Mouse (Mus musculus) CD4-positive, CD25-positive, alpha-beta regulatory T cell, adult 9 weeks (primary cell): ENCODE data around the gene Ankrd45. TPM values are rescaled to one million over a fixed set of nuclear protein-coding genes. Genes with fewer than 3 reads are reported as not detected.

ENCODE experiments used
- polyA plus RNA-seq: library from polyadenylated mRNA; unstranded; fragments of 100-300 nt; shearing (Covaris generic); gene quantifications from one replicate; pipeline ENCODE4 v1.2.1, GENCODE M21; 2017

Gene Ankrd45
- not detected for polyA plus RNA-seq

DNA sequence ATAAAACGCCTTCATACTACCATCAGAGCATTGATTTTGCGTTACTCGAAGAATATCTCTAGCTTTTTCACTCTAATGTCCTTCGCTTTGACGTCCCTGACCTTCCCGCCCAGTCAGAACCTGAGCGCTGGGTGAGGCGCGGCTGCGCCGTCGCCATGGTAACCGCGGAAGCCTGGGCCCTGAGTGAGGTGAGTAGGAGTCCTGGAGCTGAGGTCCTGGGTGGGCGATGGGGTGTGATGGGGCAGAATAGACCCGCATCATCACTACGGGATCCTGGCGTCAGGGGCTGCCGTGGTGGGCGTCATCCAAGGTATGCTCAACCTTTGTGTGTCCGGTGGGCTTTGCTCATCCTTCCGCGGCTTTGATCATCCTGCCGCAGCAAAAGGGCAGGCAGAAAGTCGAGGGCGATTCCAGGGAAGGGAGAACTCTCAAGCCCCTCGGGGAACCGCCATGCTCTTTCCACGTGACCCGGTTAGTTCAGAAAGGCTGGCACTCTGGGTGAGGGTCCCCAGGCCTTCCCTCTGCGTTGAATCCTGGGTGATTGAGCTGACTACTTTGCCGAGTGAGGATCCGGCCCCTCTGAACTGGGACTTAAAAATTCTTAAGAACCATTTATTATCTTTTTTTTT lies at the start of gene Ankrd45:
Gene Ankrd45 (plus strand): TSS at position 161 of the 629 bp plus-strand sequence.

DNA sequence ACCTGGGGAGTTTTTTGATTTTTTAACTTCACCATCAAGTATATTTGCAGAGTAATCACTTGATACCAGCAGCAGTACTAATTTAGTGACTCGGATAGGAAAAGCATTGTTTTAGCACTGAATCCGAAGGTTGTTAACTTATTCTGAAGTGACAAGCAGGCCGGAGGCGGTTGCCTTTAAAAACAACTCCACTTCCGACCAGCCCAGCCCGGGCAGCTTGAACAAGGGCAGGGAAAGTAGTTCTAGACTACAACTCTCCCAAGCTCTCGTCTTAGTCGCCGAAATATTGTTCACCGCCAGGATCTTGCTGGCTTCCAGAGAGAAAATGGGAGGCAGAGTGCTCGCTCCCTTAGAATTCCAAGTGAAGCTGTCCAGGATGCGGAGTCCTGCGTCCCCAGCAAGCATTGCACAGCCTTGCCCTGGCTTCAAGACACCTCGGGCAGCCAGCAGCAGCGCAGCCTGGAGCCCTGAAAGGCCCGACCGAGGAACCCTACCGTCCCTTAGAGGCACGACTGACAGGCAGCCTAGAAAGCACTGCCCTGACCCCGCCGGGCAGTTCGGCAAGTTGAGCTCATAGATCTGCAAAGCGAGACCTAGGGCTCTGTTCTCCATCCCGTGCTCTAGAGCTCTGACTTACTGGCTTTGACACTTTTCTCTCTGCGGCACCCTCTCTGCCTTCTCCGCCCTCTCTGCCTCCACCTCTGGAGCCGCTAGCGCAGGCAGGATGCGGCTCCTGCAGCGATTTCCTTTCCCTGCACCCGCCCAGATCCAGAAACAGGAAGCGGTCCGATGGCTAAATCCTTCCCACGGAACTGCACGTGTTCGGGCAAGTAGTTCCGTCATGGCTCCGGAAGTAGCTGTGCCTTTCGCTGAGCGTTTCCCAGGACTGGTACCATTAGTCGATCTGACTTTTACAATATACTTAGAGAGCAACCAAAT lies 11.5 kb upstream of the Ankrd45 start, which contains the start of gene Klhl20:
Gene Klhl20 (minus strand): TSS at position 786 of the 939 bp plus-strand sequence.

DNA sequence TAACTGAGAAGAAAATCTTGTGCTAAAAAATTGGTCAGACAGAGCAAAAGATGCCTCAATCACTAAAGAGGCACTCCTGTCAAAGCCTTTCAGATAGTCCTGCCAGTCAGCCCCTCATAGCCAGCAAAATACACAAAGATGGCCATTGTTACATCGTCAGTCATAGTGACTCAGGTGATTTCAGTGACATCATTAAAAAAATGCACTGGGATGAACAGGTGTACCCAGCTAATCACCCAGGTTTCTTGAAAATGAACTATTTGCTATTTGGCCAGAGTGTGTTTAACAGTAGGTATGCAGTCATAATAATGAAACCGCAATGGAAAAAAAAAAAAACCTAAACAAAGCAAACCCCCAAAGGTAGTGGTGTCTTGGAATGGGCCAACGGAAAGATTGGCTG lies 16.7 kb downstream of the Ankrd45 start, which contains the start of gene Tex50:
Gene Tex50 (minus strand): TSS at position 101 of the 400 bp plus-strand sequence.

Other genes with a start within 250 kb of the Ankrd45 start
- 7.2 TPM for gene Rc3h1, start 236.3 kb upstream of the Ankrd45 start, polyA plus RNA-seq
- gene Serpinc1, start 164.1 kb upstream of the Ankrd45 start, polyA plus RNA-seq, result 17.6 TPM
- 19.8 TPM for gene Zbtb37, start 107.8 kb upstream of the Ankrd45 start, polyA plus RNA-seq
- gene Dars2, start 72.0 kb upstream of the Ankrd45 start, polyA plus RNA-seq, result 19.1 TPM
- gene Cenpl, start 72.0 kb upstream of the Ankrd45 start, polyA plus RNA-seq, result 18.3 TPM
- gene Klhl20, start 11.2 kb upstream of the Ankrd45 start, polyA plus RNA-seq, result 44.1 TPM
- gene Tex50, start 16.6 kb downstream of the Ankrd45 start, polyA plus RNA-seq, result not detected
- gene Prdx6, start 108.5 kb downstream of the Ankrd45 start, polyA plus RNA-seq, result 320 TPM